Mouse (Mus musculus) liver (tissue): ENCODE data around the gene Alg12.

Experiments
- DNase-seq: peaks from one replicate; pipeline ENCODE4 v3.0.0-alpha.2; 2020; ENCODE audit warnings: mixed read lengths

Alg12 gene

DNA sequence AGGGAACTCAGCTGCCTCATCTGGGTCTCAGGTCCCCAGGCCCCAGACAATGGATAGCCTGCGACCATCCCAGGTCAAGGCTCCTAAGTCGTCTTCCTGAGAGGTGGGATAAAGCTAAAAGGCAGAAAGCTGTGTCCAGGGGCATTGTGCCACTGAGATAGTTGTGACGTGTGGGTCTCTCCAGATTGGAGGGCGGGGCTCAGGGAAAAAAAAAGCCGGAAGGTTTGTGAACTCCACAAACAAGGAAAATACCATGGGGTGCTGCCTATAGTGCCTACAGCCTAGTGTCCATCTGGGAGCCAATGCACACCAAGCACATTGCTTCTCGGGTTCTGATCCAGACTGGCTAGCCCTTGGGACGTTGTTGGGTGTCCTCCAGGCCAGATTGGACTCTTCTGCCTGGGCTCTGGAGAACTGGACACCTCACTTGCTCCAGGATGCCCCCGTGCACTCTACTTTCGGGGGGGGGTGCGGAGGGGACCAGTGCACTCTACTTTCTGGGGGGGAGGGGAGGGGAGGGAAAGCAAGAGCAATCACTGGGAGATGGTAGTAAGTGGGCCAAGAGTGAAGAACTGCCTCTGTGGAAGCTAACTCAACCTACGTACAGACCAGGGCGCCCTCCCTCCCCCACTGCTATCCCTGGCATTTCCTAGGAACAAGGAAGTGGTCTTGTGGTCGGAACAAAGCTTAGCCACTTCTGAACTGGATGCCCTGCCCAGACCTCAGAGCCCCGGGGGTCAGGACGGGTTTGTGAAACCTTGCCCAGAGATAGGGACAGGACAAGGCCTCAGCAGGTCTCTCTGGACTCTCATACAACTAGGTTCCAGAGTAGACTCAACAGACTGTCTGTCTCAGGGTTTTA is 36.1 kb upstream of the Alg12 start:
- DNase-seq, result no peak

DNA sequence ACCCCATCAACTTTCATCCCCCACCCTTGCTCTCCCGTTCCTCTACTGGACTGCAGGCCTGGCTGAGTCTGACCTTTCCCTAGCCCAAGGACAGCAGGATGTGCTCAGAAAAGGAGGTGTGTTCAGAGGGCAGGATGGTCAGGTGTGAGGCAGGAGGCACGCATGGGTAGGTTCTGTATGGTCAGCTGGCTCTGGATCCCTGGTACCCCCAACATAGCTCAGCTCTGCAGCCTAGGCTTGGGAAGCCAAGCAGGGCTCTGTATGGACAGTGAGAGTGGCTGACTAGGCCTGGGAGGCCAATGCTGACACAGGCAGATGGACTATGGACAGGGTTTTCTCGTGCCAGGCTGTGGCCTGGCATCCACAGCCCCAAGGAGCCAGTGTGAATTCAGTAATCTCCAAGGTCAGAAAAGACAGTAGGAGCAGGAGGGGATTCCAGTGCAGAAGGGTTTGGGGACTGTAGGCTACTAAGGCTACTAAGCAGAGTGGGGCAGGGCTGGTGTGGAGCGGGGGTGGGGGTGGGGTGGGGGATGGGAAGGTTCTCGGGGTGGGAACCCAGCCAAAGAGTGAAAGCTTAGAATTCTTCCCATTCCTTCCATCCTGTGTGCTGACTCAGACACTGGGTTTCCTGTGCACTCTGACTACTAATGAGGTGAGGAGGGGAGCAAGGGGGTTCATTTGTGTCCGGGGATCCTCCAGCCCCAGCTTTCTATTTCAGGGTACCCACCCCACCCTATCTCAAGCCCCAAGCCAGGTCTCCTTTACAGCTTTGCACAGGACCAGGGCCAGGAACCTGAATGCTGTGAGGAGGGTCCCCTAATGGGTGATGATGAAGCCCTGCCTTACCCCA is 35.2 kb upstream of the Alg12 start:
- DNase-seq, result no peak

DNA sequence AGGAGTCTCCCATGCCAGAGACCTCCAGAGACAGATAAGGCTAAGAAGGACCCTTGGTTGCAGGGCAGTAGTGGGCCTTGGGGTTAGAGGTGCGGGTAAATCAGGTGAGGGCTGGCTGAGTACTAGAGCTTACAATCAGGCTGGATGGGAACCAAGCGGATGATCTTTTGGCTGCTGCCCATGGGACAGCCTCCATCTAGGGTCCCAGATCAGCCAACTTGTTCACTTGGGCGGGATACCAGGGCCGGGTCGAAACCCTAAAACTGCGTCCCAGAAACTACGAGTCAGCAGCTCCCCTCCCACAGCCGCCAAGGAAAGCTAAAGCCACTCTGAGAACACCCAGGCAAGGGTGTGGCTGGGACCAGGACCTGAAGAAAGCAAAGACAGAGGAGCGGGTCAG is 34.0 kb upstream of the Alg12 start:
- DNase-seq, result no peak

DNA sequence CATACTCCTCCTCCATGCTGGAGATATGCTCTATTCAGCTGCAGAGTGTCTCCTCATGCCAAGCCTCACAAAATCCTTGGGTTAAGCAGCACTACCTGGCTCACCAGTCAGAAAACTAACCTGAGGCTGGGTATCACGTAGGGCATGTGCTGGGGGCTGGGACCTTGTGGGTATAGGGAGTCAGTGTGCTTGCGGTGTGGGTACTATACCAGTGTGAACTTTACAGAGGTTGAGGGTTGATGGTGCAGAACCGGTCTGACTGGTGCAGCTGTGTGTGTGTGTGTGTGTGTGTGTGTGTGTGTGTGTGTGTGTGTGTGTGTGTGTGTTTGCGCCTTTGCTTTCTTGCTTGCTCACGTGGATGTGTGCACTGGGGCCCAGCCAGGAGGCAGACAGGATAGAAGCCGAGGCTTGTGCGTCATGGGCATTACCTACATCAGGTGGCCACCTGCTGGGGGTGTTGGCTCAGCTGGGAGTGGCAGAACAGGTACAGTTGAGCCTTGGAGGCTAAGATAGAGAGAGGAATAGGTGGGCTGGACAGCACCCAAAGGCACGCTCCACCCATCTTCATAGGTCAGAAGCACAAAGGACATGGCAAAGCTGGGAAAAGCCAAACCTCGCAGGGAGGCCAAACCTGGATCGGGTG is 32.5 kb upstream of the Alg12 start:
- no peak for DNase-seq

DNA sequence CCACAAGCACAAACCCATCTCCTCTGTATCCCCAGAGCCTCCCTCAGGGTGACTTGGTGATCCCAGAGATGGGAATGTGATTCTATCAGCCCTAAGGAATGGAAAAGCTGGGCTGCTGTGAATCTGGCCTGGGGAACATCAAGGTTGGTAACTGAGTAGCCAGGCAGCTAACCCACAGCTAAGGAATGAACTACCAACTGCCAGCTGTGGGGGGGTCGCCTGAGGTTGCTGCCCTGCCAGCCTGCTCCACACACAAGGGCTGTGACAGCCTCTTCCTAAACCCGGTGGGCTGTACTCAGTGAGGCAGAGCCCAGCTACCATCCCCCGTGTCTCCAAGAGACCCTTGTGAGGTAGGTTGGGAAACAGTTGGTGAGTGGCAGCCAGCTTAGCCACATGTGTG is 32.0 kb upstream of the Alg12 start:
- no peak for DNase-seq

DNA sequence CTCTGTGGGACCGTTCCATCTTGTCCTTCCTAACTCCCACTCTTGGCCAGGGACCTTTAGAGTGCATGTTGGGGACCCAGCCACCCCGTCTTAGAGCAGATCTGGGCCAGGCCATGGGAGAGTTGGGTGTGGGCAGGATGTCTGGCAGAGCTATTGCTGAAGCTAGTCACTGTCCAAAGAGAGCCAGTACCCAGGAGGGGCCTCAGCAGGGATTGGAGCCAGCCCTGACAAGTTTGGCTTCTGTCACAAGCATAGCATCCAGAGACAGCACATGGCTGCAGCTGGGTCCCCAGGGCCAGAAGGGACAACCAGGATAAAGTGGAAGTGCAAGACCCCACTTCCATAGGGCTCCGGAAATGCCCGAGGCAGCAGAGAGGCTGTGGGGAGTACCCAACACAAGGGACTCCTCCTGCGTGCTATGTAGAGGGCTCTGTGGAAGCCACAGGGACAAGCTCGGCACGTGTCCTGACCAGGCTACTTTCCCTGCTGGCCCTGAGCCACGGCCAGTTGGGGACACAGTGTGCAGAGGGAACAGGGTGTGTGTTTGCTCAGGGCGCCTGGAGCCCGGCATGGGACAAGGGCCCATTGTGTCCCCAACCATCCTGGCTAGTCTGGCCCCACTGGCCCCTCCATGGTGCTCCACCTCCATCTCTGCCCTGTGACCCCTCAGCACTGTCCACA is 31.2 kb upstream of the Alg12 start:
- DNase-seq, result peak; percentile 26

DNA sequence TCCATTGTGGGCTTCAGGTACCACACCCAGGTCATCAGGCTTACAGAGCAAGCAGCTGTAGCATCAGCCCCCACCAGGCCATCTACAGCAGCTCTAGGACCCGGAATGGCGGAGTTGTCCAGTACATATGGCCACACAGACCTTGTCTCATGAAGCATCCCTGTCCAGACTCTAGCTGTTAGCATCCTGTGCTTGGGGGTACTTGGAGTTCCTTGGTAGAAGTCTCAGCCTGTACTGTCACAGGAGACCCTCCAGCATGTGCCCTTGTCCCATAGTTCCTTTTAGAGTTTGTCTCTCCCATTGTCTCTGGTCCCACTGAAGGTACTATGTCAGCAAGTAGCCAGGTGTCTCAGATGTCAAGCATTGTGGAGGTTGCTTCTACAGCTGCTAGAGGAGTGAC is 30.5 kb upstream of the Alg12 start:
- no peak for DNase-seq

DNA sequence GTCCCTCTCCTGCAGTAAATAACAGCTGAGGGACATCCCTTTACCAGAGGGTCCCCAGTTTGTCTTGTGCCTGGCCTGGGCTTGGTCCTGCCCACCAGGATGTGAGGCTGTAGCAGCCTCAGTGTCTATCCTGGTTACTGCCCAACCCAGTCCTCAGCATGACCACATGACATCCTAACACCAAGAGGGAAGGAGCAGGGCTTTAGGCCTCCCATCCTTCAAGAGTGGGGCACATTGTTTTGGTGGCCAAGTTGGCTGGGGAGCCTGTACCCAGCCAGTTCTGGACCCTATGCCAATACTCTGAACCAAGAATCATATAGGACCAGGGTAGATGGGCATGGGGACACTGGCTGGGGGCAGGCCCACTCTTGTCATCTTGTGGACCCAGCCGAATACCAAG is 29.5 kb upstream of the Alg12 start:
- no peak for DNase-seq

DNA sequence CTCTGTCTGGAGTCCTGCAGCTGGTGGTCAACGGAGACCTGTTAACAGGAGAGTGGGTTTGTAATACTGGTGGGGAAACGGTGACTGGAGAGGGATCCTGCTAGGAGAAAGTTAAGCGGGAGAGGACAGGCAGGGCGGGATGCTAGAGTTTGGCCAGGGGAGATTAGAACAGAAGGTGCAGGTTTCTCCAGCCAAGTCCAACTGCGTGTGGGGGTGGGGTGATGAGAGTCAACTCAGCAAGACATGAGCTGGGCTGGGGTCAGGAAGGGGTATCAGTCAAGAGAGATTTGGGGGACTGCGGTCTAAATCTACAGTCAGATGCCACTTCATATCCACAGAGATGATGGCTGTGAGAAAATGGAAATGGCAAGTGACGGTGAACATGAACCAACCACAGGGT is 25.8 kb upstream of the Alg12 start:
- no peak for DNase-seq

DNA sequence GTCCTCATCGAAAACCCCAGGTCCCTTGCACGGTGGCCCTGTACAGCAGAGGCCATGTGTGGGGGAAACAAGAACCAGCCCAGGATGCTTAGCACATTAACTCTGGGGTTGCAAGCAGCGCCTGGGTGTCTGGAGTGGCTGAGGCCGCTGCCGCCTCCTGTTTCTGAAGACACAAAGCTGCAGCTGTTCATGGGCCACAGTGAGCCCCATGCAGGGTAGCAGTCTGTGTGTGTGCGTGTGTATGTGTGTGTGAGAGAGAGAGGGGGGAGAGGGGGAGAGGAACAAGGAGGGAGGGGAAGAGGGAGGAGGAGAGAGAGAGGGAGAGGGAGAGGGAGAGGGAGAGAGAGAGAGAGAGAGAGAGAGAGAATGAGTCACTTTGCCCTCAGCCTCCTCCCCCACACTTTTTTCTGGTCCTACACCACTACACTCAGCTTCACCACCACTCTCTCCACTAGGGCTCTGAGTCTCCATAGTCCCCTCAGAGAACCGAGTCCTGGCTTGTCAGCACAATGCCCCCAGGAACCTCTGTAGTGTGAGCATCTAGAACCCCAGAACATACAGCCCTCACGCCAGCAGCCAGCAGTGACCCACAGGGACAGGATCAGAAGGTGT is 24.5 kb upstream of the Alg12 start:
- DNase-seq, result no peak

- DNase-seq, result no peak
Observed at GRCm38 (mm10) chr15:88842300-88842673, 23.2 kb upstream of the Alg12 start.

DNA sequence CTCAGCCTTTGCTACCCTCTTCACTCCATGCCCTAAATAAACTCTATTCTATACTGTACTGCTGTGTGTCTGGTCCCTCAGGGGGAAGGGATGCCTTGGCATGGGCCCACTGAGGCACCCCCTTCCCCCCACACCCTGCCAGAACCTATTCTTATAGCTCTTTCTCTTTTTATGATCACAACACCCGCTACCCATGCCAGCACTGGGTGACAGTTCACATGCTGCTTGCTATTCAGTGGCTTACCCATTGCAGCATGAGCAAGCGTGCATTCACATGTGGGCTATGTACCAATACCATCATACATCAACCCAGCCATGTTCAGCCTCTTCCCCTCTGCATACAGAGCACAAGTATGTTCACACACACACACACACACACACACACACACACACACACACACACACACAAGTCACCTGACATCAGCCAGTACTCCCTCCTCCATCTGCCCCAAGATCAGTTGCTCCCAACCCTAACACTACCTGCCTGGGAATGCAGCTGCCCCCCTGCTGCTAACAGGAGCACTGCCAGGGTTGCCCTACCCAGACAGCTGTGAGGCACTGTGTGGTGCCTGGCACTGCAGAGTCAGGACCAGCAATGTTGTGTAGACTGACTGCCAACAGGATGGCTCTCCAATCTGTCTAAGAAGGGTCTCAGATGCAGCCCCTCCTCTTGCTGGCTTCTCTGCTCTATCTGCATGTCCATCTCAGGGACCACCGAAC is 22.6 kb upstream of the Alg12 start:
- no peak for DNase-seq

DNA sequence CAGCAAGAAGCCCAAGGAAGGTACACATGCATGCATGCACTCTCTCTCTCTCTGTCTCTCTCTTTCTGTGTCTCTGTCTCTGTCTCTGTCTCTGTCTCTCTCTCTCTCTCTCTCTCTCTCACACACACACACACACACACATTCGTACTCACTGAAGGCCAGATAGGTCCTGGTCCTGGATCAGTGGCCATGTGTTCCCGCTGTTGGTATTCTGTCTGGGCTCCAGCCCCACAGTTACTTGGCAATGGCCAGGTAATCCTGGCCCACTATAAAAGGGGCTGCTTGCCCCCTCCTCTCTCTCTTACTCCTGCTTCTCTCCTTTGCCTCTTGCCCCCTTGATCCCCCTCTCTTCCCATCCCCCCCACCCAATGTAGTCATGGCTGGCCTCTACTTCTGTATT is 22.0 kb upstream of the Alg12 start:
- no peak for DNase-seq

GRCm38 (mm10) chr15:88840126-88840525 is 21.0 kb upstream of the Alg12 start:
- peak; percentile 36 for DNase-seq

DNA sequence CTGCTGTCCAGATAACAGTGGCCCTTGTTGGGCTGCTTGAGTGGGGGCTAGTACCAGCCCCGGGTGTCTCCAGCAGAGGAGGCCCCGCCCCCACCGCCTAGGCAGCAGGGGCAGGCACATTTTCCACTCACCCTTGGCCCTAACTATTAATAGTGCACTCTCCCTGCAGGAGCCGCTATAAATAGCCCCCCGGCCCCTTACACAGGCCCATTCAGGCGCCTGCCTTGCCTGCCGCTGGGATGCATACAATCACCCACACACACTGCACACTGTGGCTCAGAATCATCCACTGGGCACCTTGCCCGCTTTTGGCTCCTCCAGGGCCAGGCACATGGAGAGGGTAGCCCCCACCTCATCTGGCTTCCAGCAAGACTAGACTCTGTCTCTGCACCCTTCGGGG is 20.2 kb upstream of the Alg12 start:
- DNase-seq, result peak; percentile 58

GRCm38 (mm10) chr15:88837977-88838376 is 18.9 kb upstream of the Alg12 start:
- no peak for DNase-seq

GRCm38 (mm10) chr15:88837199-88837932 is 18.2 kb upstream of the Alg12 start:
- peak; percentile 65 for DNase-seq

DNA sequence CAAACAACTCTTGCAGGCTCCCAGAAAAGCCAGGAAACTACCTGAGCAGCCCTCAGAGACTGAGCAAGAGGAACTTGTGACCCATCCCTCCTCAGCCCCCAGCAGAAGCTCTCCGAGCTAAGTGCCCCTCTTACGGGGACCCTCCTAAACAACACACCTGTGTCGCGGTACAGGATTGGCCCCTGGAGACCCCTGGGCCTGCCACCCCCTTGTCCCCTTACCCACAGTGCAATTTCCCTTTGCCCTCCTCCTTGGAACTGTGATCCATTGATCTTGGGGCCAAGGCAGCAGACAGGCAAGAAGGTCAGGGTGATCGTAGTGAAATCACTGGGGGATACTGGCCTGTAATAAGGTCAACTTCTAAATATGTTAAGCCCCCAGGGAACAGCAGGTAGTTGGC is 17.5 kb upstream of the Alg12 start:
- no peak for DNase-seq

DNA sequence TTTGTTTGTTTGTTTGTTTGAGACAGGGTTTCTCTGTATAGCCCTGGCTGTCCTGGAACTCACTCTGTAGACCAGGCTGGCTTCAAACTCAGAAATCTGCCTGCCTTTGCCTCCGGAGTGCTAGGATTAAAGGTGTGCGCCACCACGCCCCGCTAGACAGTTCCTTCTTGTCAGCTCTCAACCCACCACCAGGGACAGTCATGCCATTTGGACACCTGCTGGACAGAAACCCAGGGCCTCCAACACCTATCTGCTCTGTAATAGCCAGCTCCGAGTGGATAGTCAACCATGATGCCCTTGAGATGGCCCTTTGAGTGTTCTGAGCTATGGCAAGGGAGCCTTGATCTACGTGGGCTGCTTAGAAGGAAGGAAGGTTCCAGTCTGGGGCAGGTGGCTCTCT is 16.9 kb upstream of the Alg12 start:
- no peak for DNase-seq

DNA sequence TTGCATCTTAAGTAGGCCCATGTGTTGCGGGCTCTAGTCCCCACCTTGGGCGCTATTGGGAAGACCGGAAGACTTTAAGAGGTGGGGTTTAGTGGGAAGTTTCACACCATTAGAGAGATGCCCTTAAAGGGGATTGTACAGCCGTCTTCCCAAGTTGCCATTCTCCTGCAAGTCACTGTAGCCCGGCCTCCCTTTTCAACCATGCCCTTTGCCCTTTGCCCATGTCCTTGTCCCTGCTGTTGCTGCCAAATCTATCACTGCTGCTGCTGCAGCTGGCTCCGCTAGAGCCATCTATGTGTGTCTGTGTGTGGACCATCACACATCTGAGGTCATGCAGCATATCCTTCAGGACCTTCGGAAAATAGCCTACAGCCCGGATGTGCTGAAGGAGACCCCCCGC is 13.4 kb upstream of the Alg12 start:
- DNase-seq, result no peak

GRCm38 (mm10) chr15:88831482-88831881 is 12.4 kb upstream of the Alg12 start:
- peak; percentile 33 for DNase-seq
